In genomic region chr19:46766125-46766524, GRCm38 (mm10) we compare ENCODE assay signal across 1 mouse cellular context.
A peak's percentile ranks its signal among the peaks of the same experiment; 100 is the strongest.
TF ChIP-seq lines count a peak whose summit lies in the region.

No protein-coding gene starts in this region.

TF ChIP-seq in MEL, 35 proteins besides CTCF, POLR2A, EP300 and RAD21 (continued from another document):
- no peak for TF ChIP-seq KAT2A (conservative IDR thresholded peaks at IDR 0.05; ENCODE audit: low read depth, low read length)
- no peak for TF ChIP-seq HCFC1 (IDR thresholded peaks at IDR 0.05; ENCODE audit: low read depth, low read length)
- no peak for TF ChIP-seq MAFK (IDR thresholded peaks at IDR 0.05; ENCODE audit: borderline replicate concordance, low read depth, low read length)
- TF ChIP-seq ZKSCAN1 (IDR thresholded peaks at IDR 0.05; ENCODE audit: low read depth, low read length): no peak
- no peak for TF ChIP-seq CHD2 (IDR thresholded peaks at IDR 0.05; ENCODE audit: low read length)
- peak; percentile 33; the same call in 1 of the 2 replicates for TF ChIP-seq SIN3A (IDR thresholded peaks at IDR 0.05; ENCODE audit: low read length)
- TF ChIP-seq E2F4 (IDR thresholded peaks at IDR 0.05; ENCODE audit: borderline replicate concordance, low read depth, low read length): no peak
- TF ChIP-seq NRF1 (IDR thresholded peaks at IDR 0.05; ENCODE audit: insufficient read depth, low read depth, low read length, poor library complexity, severe bottlenecking): no peak
- TF ChIP-seq POLR2AphosphoS5 (IDR thresholded peaks at IDR 0.05; ENCODE audit: borderline replicate concordance, low read depth, low read length): no peak
- no peak for TF ChIP-seq ZMIZ1 (IDR thresholded peaks at IDR 0.05; ENCODE audit: low read depth, low read length)
- no peak; the same call in 1 of the 2 replicates for TF ChIP-seq JUND (IDR thresholded peaks at IDR 0.05; ENCODE audit: low read depth, low read length)
